Mouse (Mus musculus) small intestine, adult 2 months (tissue): ENCODE measurements around the gene Tmem254c. TPM values are rescaled to one million over a fixed set of nuclear protein-coding genes. Genes with fewer than 3 reads are reported as not detected.
"Not testable (repeated sequence)": the region's sequence is repeated elsewhere in the genome, so short reads cannot be mapped to it uniquely, and the experiment has no call there.

Experiments
- H3K27ac ChIP-seq: fragments of 200-500 bp; 2 replicates; pipeline ENCODE4 v1.5.1; 2012; ENCODE audit warnings: low read depth, low read length, control low read depth, inconsistent platforms; ENCODE audit not compliant: insufficient read depth
- H3K27me3 ChIP-seq: fragments of 200-500 bp; 2 replicates; pipeline ENCODE4 v1.6.1; 2012; ENCODE audit warnings: mild to moderate bottlenecking, moderate library complexity, low read length, inconsistent platforms; ENCODE audit not compliant: control insufficient read depth, insufficient read depth
- H3K36me3 ChIP-seq: fragments of 200-500 bp; 2 replicates; pipeline ENCODE4 v1.6.1; 2012; ENCODE audit warnings: mild to moderate bottlenecking, low read length, control low read depth, inconsistent platforms; ENCODE audit not compliant: control insufficient read depth, insufficient read depth
- H3K4me1 ChIP-seq: fragments of 200-500 bp; 2 replicates; pipeline ENCODE4 v1.6.1; 2012; ENCODE audit warnings: low read length, inconsistent platforms, mixed read lengths; ENCODE audit not compliant: control insufficient read depth, insufficient read depth, insufficient read length
- H3K4me3 ChIP-seq: fragments of 200-500 bp; 2 replicates; pipeline ENCODE4 v1.5.1; 2012; ENCODE audit warnings: low read depth, mild to moderate bottlenecking, control low read depth, inconsistent platforms, low read length, moderate library complexity
- WGBS: fragments of 180-500 bp; shearing (Covaris S2); methylation state at CpG from one replicate; pipeline ENCODE4 v1.1.7; 2018; 5-methylcytosine and 5-hydroxymethylcytosine counted together
- polyA plus RNA-seq: library from polyadenylated mRNA; depleted of rRNA; stranded (reverse); fragments of >200 nt; gene quantifications from 2 replicates; pipeline ENCODE4 v1.2.3, GENCODE M21; 2012; rRNA removed

Tmem254c gene
- polyA plus RNA-seq, 1 experiment, result 15.8 TPM

GRCm38 (mm10) chr14:26042611-26043010 lies 24.5 kb downstream of the Tmem254c start, which contains the start of gene Gm9780:
Gene Gm9780, minus strand, starts transcription at chr14:26042711.
- not testable (repeated sequence) for H3K4me1 ChIP-seq, H3K36me3 ChIP-seq, H3K27ac ChIP-seq, H3K27me3 ChIP-seq, H3K4me3 ChIP-seq
- WGBS, result no CpG with 5 or more reads among the region's 26 CpGs

- WGBS, result no CpG with 5 or more reads among the region's 6 CpGs
- H3K27me3 ChIP-seq, H3K4me1 ChIP-seq, H3K36me3 ChIP-seq, H3K4me3 ChIP-seq, H3K27ac ChIP-seq: not testable (repeated sequence)
Observed at GRCm38 (mm10) chr14:26035439-26035838, 31.7 kb downstream of the Tmem254c start.

GRCm38 (mm10) chr14:26034364-26034763 lies 32.8 kb downstream of the Tmem254c start:
- not testable (repeated sequence) for H3K4me1 ChIP-seq, H3K36me3 ChIP-seq, H3K27ac ChIP-seq, H3K27me3 ChIP-seq, H3K4me3 ChIP-seq
- WGBS, result no CpG with 5 or more reads among the region's 3 CpGs

GRCm38 (mm10) chr14:26025653-26026052 lies 41.5 kb downstream of the Tmem254c start:
- WGBS, result no CpG with 5 or more reads among the region's 12 CpGs
- H3K27ac ChIP-seq, H3K27me3 ChIP-seq, H3K36me3 ChIP-seq, H3K4me1 ChIP-seq, H3K4me3 ChIP-seq: not testable (repeated sequence)

- no CpG with 5 or more reads among the region's 6 CpGs for WGBS
- H3K4me3 ChIP-seq, result not testable (repeated sequence)
Observed at GRCm38 (mm10) chr14:26022831-26023230, 44.3 kb downstream of the Tmem254c start.

GRCm38 (mm10) chr14:26021555-26021954 lies 45.6 kb downstream of the Tmem254c start:
- H3K27ac ChIP-seq, H3K4me1 ChIP-seq, H3K36me3 ChIP-seq, H3K27me3 ChIP-seq, H3K4me3 ChIP-seq: not testable (repeated sequence)
- no CpG with 5 or more reads among the region's 9 CpGs for WGBS

More at GRCm38 (mm10) chr14:26022831-26023230, 44.3 kb downstream of the Tmem254c start:
- H3K36me3 ChIP-seq, H3K27me3 ChIP-seq, H3K4me1 ChIP-seq, H3K27ac ChIP-seq: not testable (repeated sequence)

- H3K36me3 ChIP-seq, H3K4me1 ChIP-seq, H3K4me3 ChIP-seq, H3K27me3 ChIP-seq, H3K27ac ChIP-seq: not testable (repeated sequence)
- no CpG with 5 or more reads among the region's 7 CpGs for WGBS
Observed at GRCm38 (mm10) chr14:26016414-26016813, 50.7 kb downstream of the Tmem254c start.

Other genes with a start within 250 kb of the Tmem254c start
- 71.5 and 153 TPM in 2 replicates for gene Anxa11, start 225.2 kb downstream of the Tmem254c start, polyA plus RNA-seq
- not detected in 2 replicates for gene Plac9a, start 164.3 kb downstream of the Tmem254c start, polyA plus RNA-seq
- gene Tmem254a, start 139.7 kb downstream of the Tmem254c start, polyA plus RNA-seq, result 5.7 and 6.4 TPM in 2 replicates
- gene Cphx1, start 129.1 kb downstream of the Tmem254c start, polyA plus RNA-seq, result not detected in 2 replicates
- gene Duxbl1, start 88.8 kb downstream of the Tmem254c start, polyA plus RNA-seq, result 0.06 and 0.13 TPM in 2 replicates
- gene Gm9780, start 24.6 kb downstream of the Tmem254c start, polyA plus RNA-seq, result 51.0 and 166 TPM in 2 replicates
- gene Cphx2, start 14.2 kb upstream of the Tmem254c start, polyA plus RNA-seq, result not detected in 2 replicates
- gene Cphx3, start 14.9 kb upstream of the Tmem254c start, polyA plus RNA-seq, result not detected in 2 replicates
- gene Duxbl2, start 51.0 kb upstream of the Tmem254c start, polyA plus RNA-seq, result 0.08 TPM in 1 of 2 replicates, not detected in the other
- 5.4 and 9.3 TPM in 2 replicates for gene Plac9b, start 115.1 kb upstream of the Tmem254c start, polyA plus RNA-seq
- gene Tmem254b, start 139.7 kb upstream of the Tmem254c start, polyA plus RNA-seq, result 12.7 and 17.2 TPM in 2 replicates
- 0.19 TPM in 1 of 2 replicates, not detected in the other for gene Duxbl3, start 190.6 kb upstream of the Tmem254c start, polyA plus RNA-seq